8 mouse cellular contexts compared by ENCODE assay signal in the genomic region with DNA sequence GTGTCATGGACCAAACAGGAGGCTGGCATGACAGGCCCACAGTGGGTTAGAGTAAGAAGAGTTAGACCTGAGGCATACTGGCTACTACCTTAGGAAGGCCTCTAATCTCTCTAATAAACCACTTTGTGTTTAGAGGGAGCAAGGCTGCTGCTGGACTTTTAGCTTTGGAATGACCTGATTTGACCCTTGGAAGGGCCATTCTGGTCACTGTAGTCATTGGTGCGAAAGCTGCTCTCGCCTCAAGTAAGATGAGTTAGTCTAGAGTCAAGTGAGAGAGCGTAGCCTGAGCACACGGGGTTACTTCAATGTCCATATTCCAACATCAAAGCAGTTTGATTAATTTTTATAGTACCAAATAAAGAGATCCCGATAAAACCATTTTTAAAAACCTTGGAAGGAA.
"Had no signal": no experiment of that assay in that cellular context is flagged by ENCODE, and none has a peak within 500 bp of the region (broad histone marks: within the 10 kb centered on the region; RNA-seq: fewer than 3 reads in every experiment).

No protein-coding gene starts in this region.

- H3K9me3 ChIP-seq: limb, embryonic 10.5 days; lung, embryonic 15.5 days; midbrain, embryonic 12.5 days had no signal

- H3K36me3 ChIP-seq: limb, embryonic 10.5 days; lung, embryonic 15.5 days; midbrain, embryonic 12.5 days had no signal

- H3K4me2 ChIP-seq: lung, embryonic 15.5 days; midbrain, embryonic 12.5 days had no signal

- H3K4me3 ChIP-seq: left cerebral cortex, adult 2 months; limb, embryonic 10.5 days; lung, embryonic 15.5 days; midbrain, embryonic 12.5 days had no signal

- H3K9ac ChIP-seq: lung, embryonic 15.5 days; midbrain, embryonic 12.5 days had no signal

- H3K27me3 ChIP-seq: lung, embryonic 15.5 days; midbrain, embryonic 12.5 days had no signal

- DNase-seq: kidney, adult 8-10 months; kidney, postnatal 14 days; right cerebral cortex, postnatal 14 days had no signal

- H3K27ac ChIP-seq: left cerebral cortex, adult 2 months; limb, embryonic 10.5 days; lung, embryonic 15.5 days; midbrain, embryonic 12.5 days; stomach, postnatal 0 days had no signal
